Mouse (Mus musculus) heart, adult 8-10 months (tissue): ENCODE measurements around the gene Rbmx. TPM values are rescaled to one million over a fixed set of nuclear protein-coding genes. Genes with fewer than 3 reads are reported as not detected.

Experiments
- total RNA-seq, 4 experiments: library from RNA; stranded (reverse); gene quantifications; 2 replicates each; pipeline ENCODE4 v1.2.4; 2022

Gene Rbmx
- total RNA-seq, 4 experiments from 2014 or later = 19.4 to 32.7 (median 23.2) TPM

Other genes with a start within 250 kb of the Rbmx start
- gene Cd40lg, start 180.9 kb downstream of the Rbmx start, total RNA-seq = not detected
- gene Arhgef6, start 54.3 kb downstream of the Rbmx start, total RNA-seq = 10 to 100 TPM; 60.5 to 71.3 (median 67.7) TPM
- gene Gm364, start 16.1 kb upstream of the Rbmx start, total RNA-seq = not detected
- gene Gpr101, start 110.7 kb upstream of the Rbmx start, total RNA-seq = not detected